Mouse (Mus musculus) left cerebral cortex, adult 8-10 months (tissue): Measurements from ENCODE around the gene Gprc5b. TPM values are rescaled to one million over a fixed set of nuclear protein-coding genes. Genes with fewer than 3 reads are reported as not detected.

Source experiments
- DNase-seq, 2 experiments: peaks; one replicate each; pipeline ENCODE4 v3.0.0; 2022; ENCODE audit warnings: low spot score in 2 of 2
- total RNA-seq, 4 experiments: library from RNA; stranded (reverse); gene quantifications; 2 replicates each; pipeline ENCODE4 v1.2.4; 2022

The Gprc5b gene
- total RNA-seq, 4 experiments from 2014 or later, result 116 to 128 (median 122) TPM

- no peak for DNase-seq
Observed at GRCm38 (mm10) chr7:118953626-118954282, 41.3 kb downstream of the Gprc5b start.

GRCm38 (mm10) chr7:118949749-118950148, 45.3 kb downstream of the Gprc5b start:
- DNase-seq, result no peak

GRCm38 (mm10) chr7:118948677-118949282, 46.2 kb downstream of the Gprc5b start:
- DNase-seq, result no peak

- no peak for DNase-seq
Observed at GRCm38 (mm10) chr7:118947241-118947640, 47.8 kb downstream of the Gprc5b start.

- DNase-seq, result no peak
Observed at GRCm38 (mm10) chr7:118944884-118945283, 50.1 kb downstream of the Gprc5b start.

GRCm38 (mm10) chr7:118943170-118943569, 51.8 kb downstream of the Gprc5b start:
- DNase-seq, result no peak

- DNase-seq, result no peak
Observed at GRCm38 (mm10) chr7:118942297-118942696, 52.7 kb downstream of the Gprc5b start.

GRCm38 (mm10) chr7:118937469-118938387, 57.3 kb downstream of the Gprc5b start:
- no peak for DNase-seq

GRCm38 (mm10) chr7:118936844-118937243, 58.2 kb downstream of the Gprc5b start:
- DNase-seq, result peak in 1 of 2 experiments; percentile 18

- no peak for DNase-seq
Observed at GRCm38 (mm10) chr7:118935306-118935705, 59.7 kb downstream of the Gprc5b start.

- DNase-seq, result no peak
Observed at GRCm38 (mm10) chr7:118931502-118932395, 63.3 kb downstream of the Gprc5b start.

GRCm38 (mm10) chr7:118929601-118930311, 65.3 kb downstream of the Gprc5b start:
- DNase-seq, result peak in 1 of 2 experiments; percentile 64

- no peak for DNase-seq
Observed at GRCm38 (mm10) chr7:118928916-118929315, 66.1 kb downstream of the Gprc5b start.

GRCm38 (mm10) chr7:118928316-118928715, 66.7 kb downstream of the Gprc5b start:
- no peak for DNase-seq

- DNase-seq, result no peak
Observed at GRCm38 (mm10) chr7:118927279-118927678, 67.7 kb downstream of the Gprc5b start.

- peak in 1 of 2 experiments; percentile 28 for DNase-seq
Observed at GRCm38 (mm10) chr7:118926516-118927260, 68.3 kb downstream of the Gprc5b start.

- DNase-seq, result no peak
Observed at GRCm38 (mm10) chr7:118925547-118925946, 69.5 kb downstream of the Gprc5b start.

GRCm38 (mm10) chr7:118922441-118923202, 72.4 kb downstream of the Gprc5b start:
- DNase-seq, result no peak
